In genomic region chr10:84686122-84686497, GRCm38 (mm10) we compare ENCODE assay signal across 10 mouse cellular contexts.
A peak's percentile ranks its signal among the peaks of the same experiment; 100 is the strongest.
DNase-seq lines count a peak whose midpoint lies in the region; ATAC-seq lines count a peak whose summit lies in the region.
"Had no signal": no experiment of that assay in that cellular context is flagged by ENCODE, and none has a peak within 500 bp of the region (broad histone marks: within the 10 kb centered on the region; RNA-seq: fewer than 3 reads in every experiment).

No protein-coding gene starts in this region.

- no peaks in the 10 kb centered on the region for H3K9me3 ChIP-seq in kidney, embryonic 14.5 days (ENCODE audit: control insufficient read depth, low read length)
- H3K9me3 ChIP-seq in heart, embryonic 10.5 days: no peaks in the 10 kb centered on the region
- H3K9me3 ChIP-seq in kidney, embryonic 16.5 days (ENCODE audit: low read length): no peaks in the 10 kb centered on the region
- H3K9me3 ChIP-seq in neural tube, embryonic 13.5 days: no peaks in the 10 kb centered on the region
- H3K9me3 ChIP-seq: liver, embryonic 15.5 days had no signal

- no peak overlapping the region for H3K27ac ChIP-seq in kidney, embryonic 14.5 days (ENCODE audit: low read depth, low read length)
- peak overlapping the region; percentile 77 for H3K27ac ChIP-seq in heart, embryonic 10.5 days
- peak overlapping the region; percentile 61 for H3K27ac ChIP-seq in kidney, embryonic 16.5 days (ENCODE audit: low read length)
- peak overlapping the region; percentile 59 for H3K27ac ChIP-seq in neural tube, embryonic 13.5 days (replicated peaks)
- H3K27ac ChIP-seq: liver, embryonic 15.5 days had no signal

- no peak overlapping the region for H3K9ac ChIP-seq in kidney, embryonic 14.5 days (ENCODE audit: low read depth, low read length)
- no peak overlapping the region for H3K9ac ChIP-seq in kidney, embryonic 16.5 days (replicated peaks; ENCODE audit: low read length)
- peak overlapping the region; percentile 17; the same call in 1 of the 2 replicates for H3K9ac ChIP-seq in neural tube, embryonic 13.5 days
- H3K9ac ChIP-seq: liver, embryonic 15.5 days had no signal

- ATAC-seq in kidney, embryonic 14.5 days (ENCODE audit: low FRiP score, low TSS enrichment): no peak
- ATAC-seq in kidney, embryonic 16.5 days (ENCODE audit: low FRiP score, low TSS enrichment): peak; percentile 70; the same call in 1 of the 2 replicates
- ATAC-seq in neural tube, embryonic 13.5 days (ENCODE audit: low read depth): peak; percentile 67; the same call in 1 of the 2 replicates
- ATAC-seq: CD4-positive, CD25-positive, alpha-beta regulatory T cell, adult 4 months had no signal

- H3K36me3 ChIP-seq in kidney, embryonic 14.5 days (ENCODE audit: control insufficient read depth, insufficient read depth, low read length): peaks cover 4% of the 10 kb centered on the region; the same call in 1 of the 2 replicates
- H3K36me3 ChIP-seq in heart, embryonic 10.5 days: peaks cover 12% of the 10 kb centered on the region; the same call in 1 of the 2 replicates
- H3K36me3 ChIP-seq in kidney, embryonic 16.5 days (ENCODE audit: insufficient read depth, low read length): peaks cover 4% of the 10 kb centered on the region; the same call in 1 of the 2 replicates
- peaks cover 10% of the 10 kb centered on the region for H3K36me3 ChIP-seq in neural tube, embryonic 13.5 days

- H3K27me3 ChIP-seq in kidney, embryonic 14.5 days (ENCODE audit: control insufficient read depth, insufficient read depth, low read length): no peaks in the 10 kb centered on the region
- no peaks in the 10 kb centered on the region for H3K27me3 ChIP-seq in heart, embryonic 10.5 days (ENCODE audit: insufficient read depth, poor library complexity, severe bottlenecking)
- no peaks in the 10 kb centered on the region for H3K27me3 ChIP-seq in kidney, embryonic 16.5 days (ENCODE audit: insufficient read depth, low read length)
- H3K27me3 ChIP-seq in neural tube, embryonic 13.5 days: no peaks in the 10 kb centered on the region
- H3K27me3 ChIP-seq: liver, embryonic 15.5 days had no signal

- peak; percentile 13 for DNase-seq in kidney, adult 11 months
- no peak for DNase-seq in heart, embryonic 10.5 days (ENCODE audit: low spot score)
- no peak for DNase-seq in urinary bladder, adult 18-20 months (ENCODE audit: low spot score in 2 of 2)
- no peak for DNase-seq in gastrocnemius, postnatal 10 days
- no peak for DNase-seq in spleen, adult 18-20 months

- WGBS in kidney, embryonic 14.5 days: 45% methylated on average over 9 of the region's 9 CpGs
- 33% methylated on average over 9 of the region's 9 CpGs for WGBS in heart, embryonic 10.5 days
- 39% methylated on average over 9 of the region's 9 CpGs for WGBS in kidney, embryonic 16.5 days
- 8% methylated on average over 9 of the region's 9 CpGs for WGBS in neural tube, embryonic 13.5 days

- no peak overlapping the region for H3K4me2 ChIP-seq in kidney, embryonic 14.5 days (replicated peaks; ENCODE audit: low read depth, low read length)
- H3K4me2 ChIP-seq in kidney, embryonic 16.5 days (replicated peaks; ENCODE audit: low read depth, low read length): no peak overlapping the region
- no peak overlapping the region for H3K4me2 ChIP-seq in neural tube, embryonic 13.5 days
- H3K4me2 ChIP-seq: liver, embryonic 15.5 days had no signal

- H3K4me1 ChIP-seq in kidney, embryonic 14.5 days (ENCODE audit: control insufficient read depth, insufficient read depth, low read length): no peaks in the 10 kb centered on the region
- peaks cover 28% of the 10 kb centered on the region for H3K4me1 ChIP-seq in heart, embryonic 10.5 days
- no peaks in the 10 kb centered on the region for H3K4me1 ChIP-seq in kidney, embryonic 16.5 days (ENCODE audit: insufficient read depth, low read length)
- H3K4me1 ChIP-seq in neural tube, embryonic 13.5 days (replicated peaks): peaks cover 40% of the 10 kb centered on the region
- H3K4me1 ChIP-seq: liver, embryonic 15.5 days had no signal

- no peak overlapping the region for H3K4me3 ChIP-seq in kidney, embryonic 14.5 days (ENCODE audit: low read length)
- no peak overlapping the region for H3K4me3 ChIP-seq in heart, embryonic 10.5 days
- no peak overlapping the region for H3K4me3 ChIP-seq in kidney, embryonic 16.5 days (ENCODE audit: low read length)
- H3K4me3 ChIP-seq in neural tube, embryonic 13.5 days: no peak overlapping the region
- H3K4me3 ChIP-seq: liver, embryonic 15.5 days had no signal
